Mouse (Mus musculus) spleen, adult 2 months (tissue): ENCODE measurements around the gene Ptprr. TPM values are rescaled to one million over a fixed set of nuclear protein-coding genes. Genes with fewer than 3 reads are reported as not detected.

Source experiments
- DNase-seq, 2 experiments: peaks; one replicate each; pipeline versions ENCODE4 v3.0.0 to v3.0.0-alpha.2; 2012 to 2021; ENCODE audit warnings: low spot score in 2 of 2, low read depth in 1 of 2
- H3K27ac ChIP-seq: fragments of 200-500 bp; 2 replicates; pipeline ENCODE4 v1.5.1; 2012; ENCODE audit warnings: low read length, inconsistent platforms; ENCODE audit not compliant: insufficient read depth
- H3K27me3 ChIP-seq: fragments of 200-500 bp; 2 replicates; pipeline ENCODE4 v1.6.1; 2012; ENCODE audit warnings: mild to moderate bottlenecking, moderate library complexity, low read length, inconsistent platforms; ENCODE audit not compliant: control insufficient read depth, insufficient read depth
- H3K36me3 ChIP-seq: fragments of 200-500 bp; 2 replicates; pipeline ENCODE4 v1.6.1; 2012; ENCODE audit warnings: mild to moderate bottlenecking, low read length, inconsistent platforms; ENCODE audit not compliant: control insufficient read depth, insufficient read depth
- H3K4me1 ChIP-seq: fragments of 200-500 bp; 2 replicates; pipeline ENCODE4 v1.6.1; 2011; ENCODE audit warnings: inconsistent platforms; ENCODE audit not compliant: control insufficient read depth, insufficient read depth, insufficient read length
- H3K4me3 ChIP-seq: fragments of 200-500 bp; 2 replicates; pipeline ENCODE4 v1.5.1; 2011; ENCODE audit warnings: mild to moderate bottlenecking, inconsistent platforms; ENCODE audit not compliant: insufficient read depth, insufficient read length; ENCODE audit errors: extremely low read depth
- CTCF ChIP-seq: fragments of 200-500 bp; IDR thresholded peaks from 2 replicates; pipeline ENCODE4 v1.5.1; 2011; ENCODE audit warnings: mild to moderate bottlenecking, inconsistent platforms; ENCODE audit not compliant: insufficient read depth, insufficient read length, insufficient replicate concordance; ENCODE audit errors: extremely low read depth
- POLR2A ChIP-seq: fragments of 200-500 bp; IDR thresholded peaks from 2 replicates; pipeline ENCODE4 v1.6.1; 2011; ENCODE audit warnings: low read depth, low read length, inconsistent platforms
- WGBS: fragments of 180-500 bp; shearing (Covaris S2); methylation state at CpG from one replicate; pipeline ENCODE4 v1.1.7; 2018; 5-methylcytosine and 5-hydroxymethylcytosine counted together
- polyA plus RNA-seq: library from polyadenylated mRNA; depleted of rRNA; stranded (reverse); fragments of >200 nt; gene quantifications from 2 replicates; pipeline ENCODE4 v1.2.3, GENCODE M21; 2012

Gene Ptprr
- polyA plus RNA-seq, 1 experiment = 0.13 TPM

DNA sequence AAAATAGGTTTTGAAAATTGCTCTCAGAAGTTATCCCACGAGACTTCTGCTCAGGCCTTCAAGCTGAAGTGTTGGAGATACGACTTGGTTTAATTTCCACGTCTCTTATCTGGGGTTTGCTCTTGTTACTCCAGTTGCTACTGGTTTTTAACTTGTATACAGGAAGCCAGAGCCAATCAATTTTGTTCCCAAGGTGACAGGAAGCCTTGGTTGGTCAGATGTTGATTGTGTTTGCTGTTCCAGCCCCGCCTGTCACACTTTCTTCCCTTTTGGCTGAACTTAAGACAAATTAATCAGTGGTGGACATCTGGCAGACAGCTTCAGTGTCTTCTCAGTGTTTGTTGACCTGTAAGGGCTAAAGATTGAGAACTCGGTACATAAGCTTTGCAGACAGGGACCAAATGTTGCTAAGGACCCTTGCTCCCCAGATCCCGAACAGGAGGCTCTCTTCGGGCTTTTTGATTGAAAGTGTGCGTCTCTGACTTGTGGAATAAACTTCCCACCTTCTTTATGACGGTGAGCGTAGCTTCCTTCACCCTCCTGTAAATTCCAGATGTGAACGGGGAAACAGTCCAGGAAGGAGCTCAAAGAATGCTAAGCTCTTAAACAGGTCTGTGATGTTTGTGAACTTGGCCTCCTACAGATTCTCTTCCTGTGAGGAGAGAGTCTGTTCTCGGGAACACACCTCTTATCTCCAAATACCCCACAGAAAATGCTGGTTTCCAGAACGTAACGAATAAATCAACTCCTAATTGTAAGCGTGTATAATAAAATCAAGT lies 187.8 kb downstream of the Ptprr start:
- H3K27me3 ChIP-seq = no peaks in the 10 kb centered on the region
- no peak overlapping the region for H3K4me3 ChIP-seq
- no peak for TF ChIP-seq CTCF
- TF ChIP-seq POLR2A = no peak
- H3K27ac ChIP-seq = no peak overlapping the region
- 54% methylated on average over 15 of the region's 15 CpGs for WGBS
- H3K4me1 ChIP-seq = no peaks in the 10 kb centered on the region
- no peak for DNase-seq
- H3K36me3 ChIP-seq = no peaks in the 10 kb centered on the region

DNA sequence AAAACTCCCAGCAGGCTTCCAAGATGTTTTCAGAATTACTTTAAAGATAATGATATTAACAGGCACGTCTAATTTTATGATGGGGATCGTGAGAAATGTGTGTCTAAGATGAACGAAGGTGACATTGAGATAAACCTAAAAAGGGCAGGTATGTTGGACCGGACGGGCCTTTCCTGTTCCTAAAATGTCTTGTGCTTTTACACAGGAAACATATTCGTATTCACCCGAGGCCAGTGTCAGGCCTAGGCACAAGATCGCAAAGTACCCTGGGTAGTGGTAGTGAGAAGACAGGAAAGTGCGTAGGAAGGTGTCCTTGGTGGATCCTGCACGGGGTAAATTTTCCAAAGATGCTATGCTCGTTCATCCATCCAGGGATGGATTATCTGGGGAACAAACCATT lies 188.4 kb downstream of the Ptprr start:
- H3K27me3 ChIP-seq = no peaks in the 10 kb centered on the region
- no peak for TF ChIP-seq POLR2A
- no peak for TF ChIP-seq CTCF
- no peak overlapping the region for H3K4me3 ChIP-seq
- WGBS = 78% methylated on average over 11 of the region's 11 CpGs
- no peaks in the 10 kb centered on the region for H3K36me3 ChIP-seq
- no peak for DNase-seq
- no peak overlapping the region for H3K27ac ChIP-seq
- no peaks in the 10 kb centered on the region for H3K4me1 ChIP-seq

DNA sequence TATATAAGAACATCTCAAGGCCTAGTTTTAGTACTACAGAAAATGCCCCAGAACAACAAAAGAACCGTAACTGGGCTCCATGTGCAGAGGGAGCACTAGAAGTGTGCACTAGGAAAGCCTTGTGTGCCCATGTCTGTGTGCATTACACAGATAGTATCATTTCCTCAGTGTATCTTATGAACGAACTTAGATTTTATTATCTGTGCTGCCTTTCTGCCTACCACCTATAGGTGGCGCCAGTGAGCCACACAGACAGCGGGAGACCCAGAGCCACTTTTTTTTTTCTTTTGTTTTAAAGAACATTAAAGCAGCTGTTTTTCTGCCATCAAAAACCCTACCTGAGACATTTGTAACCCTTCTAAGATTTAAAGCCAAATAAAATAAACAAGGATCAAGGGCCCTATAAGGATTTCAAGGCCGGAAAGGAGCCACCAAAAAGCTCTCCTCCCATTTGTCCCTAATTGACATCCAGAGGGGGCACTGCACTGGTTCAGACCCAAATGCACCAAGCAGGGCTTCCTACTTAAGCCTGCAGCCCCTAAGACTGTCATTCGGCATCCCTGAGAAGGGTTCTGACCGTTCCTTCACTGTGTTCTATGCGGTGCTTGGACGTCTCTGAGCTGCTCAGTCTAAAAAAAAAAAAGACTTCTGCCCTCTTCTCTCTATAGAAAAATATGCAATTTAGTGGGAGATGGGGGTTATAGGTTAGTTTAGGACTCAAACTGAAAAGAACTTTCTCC lies 190.1 kb downstream of the Ptprr start:
- DNase-seq = no peak
- no peak overlapping the region for H3K27ac ChIP-seq
- WGBS = 16% methylated on average over 9 of the region's 9 CpGs

DNA sequence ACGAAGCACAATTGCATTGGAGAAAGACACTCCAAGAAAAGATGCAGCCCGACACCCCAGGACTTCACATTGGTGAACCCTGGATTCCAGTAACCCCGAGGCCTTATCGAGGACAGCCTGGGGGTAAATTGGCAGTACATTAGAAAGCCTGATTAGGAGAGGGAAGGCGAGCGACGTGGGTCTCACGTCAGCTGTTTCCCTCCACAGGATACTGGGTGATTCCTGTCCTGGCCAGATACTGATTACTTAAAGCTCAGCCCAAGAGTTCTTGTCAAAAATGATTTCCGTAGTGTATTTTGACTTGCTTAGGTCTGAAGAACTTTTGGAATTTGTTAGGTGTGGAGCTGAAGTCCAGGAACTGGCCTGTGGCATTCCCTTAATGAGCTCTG lies 190.7 kb downstream of the Ptprr start:
- TF ChIP-seq CTCF (no peak), POLR2A (no peak)
- Histone ChIP-seq H3K4me3 (no peak overlapping the region), H3K27ac (no peak overlapping the region), H3K4me1 (no peaks in the 10 kb centered on the region), H3K27me3 (no peaks in the 10 kb centered on the region), H3K36me3 (no peaks in the 10 kb centered on the region)
- WGBS = 27% methylated on average over 9 of the region's 9 CpGs
- no peak for DNase-seq

More for the DNA sequence above, 190.1 kb downstream of the Ptprr start:
- Histone ChIP-seq H3K4me3 (no peak overlapping the region), H3K36me3 (no peaks in the 10 kb centered on the region), H3K27me3 (no peaks in the 10 kb centered on the region), H3K4me1 (no peaks in the 10 kb centered on the region)
- TF ChIP-seq CTCF = peak; percentile 59; the same call in 1 of the 2 replicates
- TF ChIP-seq POLR2A = no peak

- H3K27ac ChIP-seq = no peak overlapping the region
- DNase-seq = no peak
- H3K36me3 ChIP-seq = no peaks in the 10 kb centered on the region
- H3K4me1 ChIP-seq = no peaks in the 10 kb centered on the region
- no peaks in the 10 kb centered on the region for H3K27me3 ChIP-seq
- no peak for TF ChIP-seq CTCF
- TF ChIP-seq POLR2A = no peak
- H3K4me3 ChIP-seq = no peak overlapping the region
- 64% methylated on average over 3 of the region's 3 CpGs for WGBS
These were observed 194.1 kb downstream of the Ptprr start for GRCm38 (mm10) chr10:116212127-116212526.

- H3K4me1 ChIP-seq = no peaks in the 10 kb centered on the region
- H3K36me3 ChIP-seq = no peaks in the 10 kb centered on the region
- no peaks in the 10 kb centered on the region for H3K27me3 ChIP-seq
- H3K27ac ChIP-seq = no peak overlapping the region
- TF ChIP-seq POLR2A = no peak
- TF ChIP-seq CTCF = no peak
- H3K4me3 ChIP-seq = no peak overlapping the region
- WGBS = 83% methylated on average over 12 of the region's 12 CpGs
- no peak for DNase-seq
These were observed 202.5 kb downstream of the Ptprr start for GRCm38 (mm10) chr10:116220336-116221118.
